Mouse (Mus musculus) adrenal gland, adult 8-10 months (tissue): Measurements from ENCODE around the gene Frmd3. TPM values are rescaled to one million over a fixed set of nuclear protein-coding genes. Genes with fewer than 3 reads are reported as not detected.
"Not testable (repeated sequence)": the region's sequence is repeated elsewhere in the genome, so short reads cannot be mapped to it uniquely, and the experiment has no call there.

ENCODE experiments used
- DNase-seq: peaks from one replicate; pipeline ENCODE4 v3.0.0; 2022
- total RNA-seq, 4 experiments: library from RNA; stranded (reverse); gene quantifications; 2 replicates each; pipeline ENCODE4 v1.2.4; 2022

Gene Frmd3
- total RNA-seq: under 1 TPM; 0.31 to 0.52 (median 0.39) TPM

DNA sequence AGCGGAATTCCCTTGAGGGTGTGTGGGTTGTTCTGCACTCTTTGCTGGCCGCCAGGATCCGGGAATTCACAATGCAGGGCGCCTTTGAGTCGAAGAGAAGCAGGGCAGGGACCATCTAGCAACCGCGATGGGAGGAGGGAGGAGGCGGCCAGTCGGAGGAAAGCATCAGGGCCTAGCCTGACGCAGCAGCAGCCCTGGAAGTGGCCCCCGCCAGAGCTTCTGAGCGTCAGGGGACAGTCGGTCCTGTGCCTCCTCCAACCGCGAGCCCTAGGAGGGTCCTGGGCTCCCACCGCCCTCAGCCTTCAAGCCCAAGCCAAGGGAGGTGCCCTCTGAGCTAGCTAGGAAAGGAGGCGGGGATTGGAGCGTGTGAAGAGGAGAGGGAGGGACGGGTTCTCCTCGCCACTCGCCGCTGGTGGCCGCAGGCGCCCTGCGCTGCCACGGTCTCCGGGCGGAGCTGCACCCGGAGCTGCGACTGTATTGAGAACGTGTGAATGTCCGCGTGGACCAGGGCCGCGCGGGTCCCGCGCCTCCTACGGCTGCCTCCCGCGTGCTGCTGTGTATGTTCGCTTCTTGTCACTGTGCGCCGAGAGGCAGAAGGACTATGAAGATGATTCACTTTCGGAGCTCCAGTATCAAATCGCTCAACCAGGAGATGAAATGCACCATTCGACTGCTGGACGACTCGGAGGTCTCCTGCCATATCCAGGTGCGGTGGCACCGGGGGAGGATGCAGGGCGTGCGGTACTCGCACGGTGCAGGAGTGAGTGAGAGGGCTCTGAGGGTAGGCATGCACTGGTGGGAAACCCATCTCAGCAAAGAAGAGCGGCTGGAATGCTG lies at the start of gene Frmd3:
Frmd3 (plus strand) TSS at position 232 of the 837 bp plus-strand sequence.
- DNase-seq: peak; percentile 3

DNA sequence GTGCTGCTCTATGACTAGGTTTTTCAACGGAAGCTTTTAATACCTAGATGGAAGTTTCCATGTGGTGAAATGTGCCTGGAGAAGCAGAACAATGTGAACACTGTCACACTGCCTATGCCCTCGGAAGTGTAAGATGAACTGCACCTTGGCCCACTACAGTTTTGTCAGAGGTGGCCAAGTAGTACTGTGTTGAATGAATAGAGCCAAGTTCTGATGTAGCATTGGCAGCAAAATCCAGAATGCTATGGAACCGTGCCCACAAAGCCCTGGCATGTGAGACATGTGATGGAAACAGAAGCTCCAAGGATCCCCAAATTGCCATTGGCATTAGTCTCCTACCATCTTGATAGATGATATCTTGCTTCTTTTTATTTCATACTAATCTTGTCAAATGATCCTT lies 32.8 kb upstream of the Frmd3 start:
- DNase-seq: no peak

DNA sequence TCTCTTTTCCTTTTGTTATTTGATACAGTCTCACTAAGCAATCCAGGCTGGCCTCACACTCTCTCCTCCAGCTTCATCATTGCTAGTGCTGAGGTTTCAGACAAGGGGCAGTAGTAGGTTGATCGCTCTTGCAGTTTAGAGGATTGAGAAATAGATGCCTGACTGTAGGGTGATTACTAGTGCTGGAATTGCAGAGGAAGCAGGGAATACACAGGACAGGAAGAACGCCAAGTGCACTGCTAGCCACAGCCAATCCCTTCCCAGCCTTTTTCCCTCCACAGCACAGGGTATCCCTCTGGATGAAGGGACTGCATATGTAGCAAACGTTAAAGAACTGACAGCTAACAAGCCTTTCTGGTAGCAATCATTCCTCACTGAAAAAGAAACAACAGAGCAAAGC lies 965 bp upstream of the Frmd3 start:
- DNase-seq: no peak

DNA sequence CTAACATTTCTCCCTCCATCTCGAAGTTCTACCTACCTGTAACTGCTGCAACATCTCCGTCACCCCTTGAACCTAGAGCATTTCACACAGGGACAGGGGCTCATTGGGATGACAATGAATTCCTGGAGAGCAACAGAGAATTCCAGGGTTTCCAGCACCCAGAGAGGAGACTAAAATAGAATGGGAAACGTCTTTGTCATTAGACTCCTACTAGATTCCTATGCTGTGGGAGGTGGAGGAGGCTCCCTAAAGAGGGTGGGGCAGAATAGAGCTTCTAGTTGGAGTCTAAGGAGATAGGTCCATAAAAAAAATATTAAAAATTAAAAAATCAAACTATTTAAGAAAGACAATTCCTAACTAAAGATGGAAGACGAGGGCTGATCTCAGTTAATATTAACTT lies 542 bp upstream of the Frmd3 start:
- DNase-seq: no peak

DNA sequence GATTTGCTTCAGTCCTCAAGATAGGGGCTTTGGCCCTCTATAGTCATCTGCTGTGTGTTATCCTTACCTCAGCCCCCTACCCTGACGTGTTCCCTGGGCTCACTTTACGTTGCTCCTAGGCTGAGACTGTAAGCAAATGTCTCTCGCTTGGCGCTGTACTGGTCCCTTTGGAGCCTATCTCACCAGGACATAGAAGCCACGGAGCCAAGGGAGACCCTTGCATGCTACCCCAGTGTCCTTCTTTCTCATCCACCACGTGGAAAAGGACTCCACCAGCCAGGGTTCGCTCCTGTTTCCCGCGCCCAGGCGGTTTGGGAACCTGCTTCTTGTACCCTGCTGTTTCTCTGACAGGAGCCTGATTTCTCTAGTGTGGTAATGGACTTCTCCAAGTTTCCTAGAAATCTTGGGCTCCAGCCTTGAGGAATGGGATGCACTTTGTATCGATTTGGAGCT lies 832 bp downstream of the Frmd3 start:
- DNase-seq: no peak

DNA sequence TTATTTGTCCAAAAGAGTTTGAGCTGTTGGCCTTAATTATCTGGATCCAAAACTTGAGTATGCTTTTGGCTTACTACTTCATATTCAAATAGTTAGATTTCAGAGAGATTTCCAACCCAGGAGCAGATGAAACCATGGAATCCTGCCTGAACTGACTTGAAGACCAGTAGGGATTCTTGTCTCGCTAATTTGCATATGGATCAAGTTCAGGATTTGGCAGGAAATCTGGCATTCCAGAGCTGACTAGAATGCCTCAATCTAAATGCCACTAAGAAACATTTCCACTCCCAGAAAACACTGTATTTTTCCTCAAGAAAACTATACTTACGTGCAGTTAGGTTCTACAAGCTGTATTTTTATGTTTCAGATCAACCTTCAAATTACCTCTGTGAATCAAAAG lies 6.8 kb downstream of the Frmd3 start:
- DNase-seq: no peak

DNA sequence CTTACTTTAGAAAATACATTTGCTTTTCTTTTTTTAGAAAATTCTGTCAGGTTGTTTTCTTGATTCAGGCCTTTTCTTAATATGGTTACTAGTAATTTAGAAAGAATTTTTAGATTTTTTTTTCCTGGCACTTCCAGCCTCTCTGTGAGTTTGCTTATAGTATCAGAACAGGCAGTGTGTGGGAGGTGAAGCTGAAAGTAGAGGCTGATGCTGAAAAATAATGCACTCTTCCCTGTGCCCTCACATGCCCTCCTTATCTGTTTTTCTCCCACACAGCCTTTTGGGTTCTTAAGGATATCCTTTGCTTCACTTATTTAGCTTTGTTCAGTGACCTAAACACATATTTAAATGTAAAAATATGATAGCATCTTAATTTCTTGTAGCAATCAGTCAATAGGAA lies 30.0 kb downstream of the Frmd3 start:
- DNase-seq: no peak

DNA sequence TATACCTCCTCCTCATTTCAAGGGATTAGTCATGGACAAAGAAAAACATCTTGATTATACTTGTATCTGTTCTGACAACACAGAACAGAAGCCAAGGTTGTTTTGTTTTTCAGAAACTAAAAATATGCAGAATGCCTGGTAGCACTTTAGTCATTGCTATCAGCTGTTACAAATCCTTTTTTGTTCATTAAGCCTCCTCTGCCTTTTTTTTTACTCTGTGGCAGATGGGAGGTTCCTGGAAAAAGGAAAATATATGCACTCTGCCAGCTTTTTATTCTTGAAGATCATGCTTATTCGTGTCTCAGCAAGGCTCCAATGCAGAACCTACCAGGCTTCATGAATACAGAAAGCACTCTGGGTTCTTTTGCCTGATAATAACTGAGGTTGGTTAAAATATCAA lies 38.5 kb downstream of the Frmd3 start:
- no peak for DNase-seq

DNA sequence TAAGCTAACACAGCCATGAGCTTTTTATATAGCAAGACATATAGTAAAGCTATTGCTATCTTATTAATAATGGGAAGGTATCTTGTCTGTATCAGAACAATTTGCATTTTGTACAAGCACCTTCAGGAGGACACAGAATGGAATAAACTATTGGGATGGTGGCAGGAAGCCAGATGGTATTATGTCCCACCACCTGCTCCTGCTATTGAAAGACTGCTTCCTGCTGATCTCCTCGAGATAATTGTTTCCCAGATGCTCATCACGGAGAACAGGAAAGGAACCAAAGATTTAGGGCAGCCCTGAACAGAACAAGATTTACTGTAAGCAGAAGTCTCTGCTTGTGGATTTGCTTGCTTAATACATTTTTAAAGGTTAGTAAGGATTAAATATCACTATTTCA lies 63.5 kb downstream of the Frmd3 start:
- DNase-seq: no peak

DNA sequence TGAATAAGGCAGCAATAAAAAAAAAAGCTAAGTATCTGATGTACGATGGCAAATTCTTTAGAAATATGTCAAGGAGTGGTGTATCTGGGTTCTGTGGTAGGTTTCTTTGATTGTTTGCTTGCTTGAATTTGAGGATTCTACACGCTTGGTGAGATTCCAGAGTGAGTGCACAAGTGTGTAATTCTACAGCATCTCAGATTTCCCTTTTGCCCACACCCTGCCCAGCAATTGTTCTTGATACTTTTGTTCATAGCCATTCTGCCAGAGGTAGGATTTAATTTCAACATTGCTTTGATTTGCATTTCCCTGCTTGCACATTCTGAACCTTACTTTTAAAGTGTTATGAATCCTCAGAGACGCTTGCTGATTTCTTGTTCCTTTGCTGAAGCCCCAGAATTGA lies 97.6 kb downstream of the Frmd3 start:
- DNase-seq: no peak

DNA sequence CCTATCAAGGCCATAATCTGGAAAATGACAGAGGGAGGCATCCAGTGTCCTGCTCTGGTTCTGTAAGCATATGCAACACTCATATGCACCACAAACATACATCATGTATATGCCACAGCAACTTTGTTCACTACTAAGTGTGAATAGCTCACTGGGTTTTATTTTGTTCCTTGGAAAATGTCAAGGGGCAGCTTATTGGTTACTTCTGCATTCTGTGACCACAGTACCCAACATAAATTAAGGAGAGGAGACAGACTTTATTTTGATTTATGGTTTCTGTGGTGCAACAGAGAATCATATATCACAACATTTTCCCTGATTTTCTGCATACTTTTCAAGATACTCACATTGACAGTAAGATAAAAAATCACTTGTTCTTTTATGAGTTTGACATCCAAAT lies 178.3 kb downstream of the Frmd3 start:
- DNase-seq: no peak

DNA sequence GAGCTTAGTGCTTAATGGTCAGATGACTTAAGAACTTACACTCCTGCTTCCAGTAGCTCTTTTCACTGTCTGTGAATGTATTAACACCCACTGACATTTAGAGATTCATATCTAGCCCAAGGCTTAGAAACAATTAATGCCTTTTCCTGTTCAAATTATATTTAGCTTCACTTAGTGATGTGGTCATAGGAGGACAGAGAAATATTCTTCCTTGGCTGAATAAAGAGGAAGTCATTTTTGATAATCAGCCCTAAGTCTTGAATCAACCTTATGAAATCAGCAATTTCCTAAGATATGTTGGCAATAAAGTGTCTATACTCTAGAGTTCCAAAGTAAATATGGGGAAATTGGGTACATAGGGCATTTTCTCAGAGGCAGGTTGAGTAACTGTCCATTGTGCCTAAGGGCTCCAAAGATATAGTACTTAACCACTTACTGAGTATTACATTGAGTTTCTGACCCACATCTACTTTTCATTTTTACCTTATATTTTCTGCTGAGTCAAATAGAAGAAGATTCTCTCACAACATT lies 188.1 kb downstream of the Frmd3 start:
- DNase-seq: no peak

DNA sequence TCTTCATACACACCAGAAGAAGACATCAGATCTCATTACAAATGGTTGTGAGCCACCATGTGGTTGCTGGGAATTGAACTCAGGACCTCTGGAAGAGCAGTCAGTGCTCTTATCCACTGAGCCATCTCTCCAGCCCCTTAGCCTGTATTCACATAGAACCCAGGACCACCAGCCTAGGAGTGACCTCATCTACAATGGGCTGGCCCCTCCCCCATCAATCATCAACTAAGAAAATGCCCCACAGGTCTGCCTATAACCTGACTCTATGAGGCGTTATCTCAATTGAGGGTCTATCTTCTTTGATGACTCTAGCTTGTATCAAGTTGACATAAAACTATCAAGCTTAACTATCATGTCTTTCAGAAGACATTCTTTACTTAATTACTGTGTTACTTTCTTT lies 208.5 kb downstream of the Frmd3 start:
- DNase-seq: not testable (repeated sequence)

DNA sequence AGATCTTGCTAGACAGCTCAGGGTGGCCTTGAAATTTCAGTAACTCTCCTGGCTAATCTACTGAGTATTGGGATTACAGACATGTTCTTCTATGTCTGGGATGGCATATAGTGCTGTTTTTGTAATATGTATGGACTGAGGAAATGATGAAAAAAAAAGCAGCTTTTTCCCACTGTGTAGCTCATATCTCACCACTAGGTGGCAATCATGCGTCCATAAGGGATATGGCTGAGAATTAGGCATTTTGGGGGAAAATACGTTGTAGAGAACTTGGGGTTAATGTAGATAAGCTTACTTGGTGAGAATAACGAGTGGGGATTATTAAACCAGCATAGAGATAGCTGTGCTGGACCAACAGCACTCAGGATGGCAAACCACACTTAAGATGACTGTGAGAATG lies 209.1 kb downstream of the Frmd3 start:
- DNase-seq: no peak

DNA sequence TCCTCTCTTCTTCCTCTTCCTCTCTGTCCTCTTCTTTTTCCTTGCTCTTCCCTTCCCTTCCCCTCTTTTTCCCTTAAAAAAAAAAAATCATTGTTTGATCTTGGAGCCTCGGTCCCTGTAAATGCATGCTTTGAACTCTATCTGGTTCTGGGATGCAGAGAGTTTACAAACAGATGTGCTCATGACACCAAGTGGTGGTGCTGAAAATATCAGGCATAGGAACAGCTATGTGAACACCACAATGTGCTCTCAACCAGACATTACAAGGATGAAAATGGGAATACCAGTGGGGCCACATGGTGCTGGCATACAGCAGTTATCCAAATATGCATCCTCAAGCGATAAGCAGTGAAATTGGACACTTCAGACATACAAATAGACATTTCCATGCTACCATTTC lies 211.0 kb downstream of the Frmd3 start:
- DNase-seq: no peak

DNA sequence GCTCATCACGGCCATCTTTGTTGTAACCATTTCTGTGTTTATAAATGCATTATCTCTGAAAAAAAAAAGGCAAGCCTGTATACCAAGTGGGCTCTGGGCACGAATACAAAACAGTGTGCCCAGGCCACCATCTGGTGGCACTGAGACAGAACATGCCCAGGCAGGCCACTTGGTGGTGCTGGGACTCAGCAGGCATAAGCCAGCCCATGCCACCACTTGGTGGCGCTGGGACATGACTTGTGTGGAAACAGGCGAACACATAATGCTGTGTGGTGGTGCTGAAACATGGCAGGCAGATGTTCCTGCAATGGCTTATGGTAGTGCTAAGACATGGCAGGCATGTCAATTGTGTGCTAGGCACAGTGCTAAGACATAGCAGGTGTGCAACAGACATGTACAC lies 217.8 kb downstream of the Frmd3 start:
- no peak for DNase-seq

DNA sequence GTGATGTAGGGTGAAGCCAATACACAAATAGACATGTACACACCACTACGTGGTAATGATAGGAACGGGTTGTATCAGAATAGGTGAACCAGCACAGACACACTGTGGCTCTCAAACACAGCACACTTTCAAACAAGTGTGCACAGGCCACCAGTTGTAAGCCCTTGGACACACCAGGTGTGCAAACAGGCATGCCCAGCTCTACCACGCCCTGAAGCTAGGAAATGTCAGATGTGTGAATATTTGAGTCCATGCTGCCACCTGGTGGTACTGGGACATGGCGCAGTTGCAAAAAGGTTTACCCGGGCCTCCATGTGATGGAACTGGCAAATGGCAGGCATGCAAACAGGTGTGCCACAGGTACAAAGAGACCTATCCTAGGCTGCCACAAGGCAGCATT lies 218.2 kb downstream of the Frmd3 start:
- peak; percentile 12 for DNase-seq

DNA sequence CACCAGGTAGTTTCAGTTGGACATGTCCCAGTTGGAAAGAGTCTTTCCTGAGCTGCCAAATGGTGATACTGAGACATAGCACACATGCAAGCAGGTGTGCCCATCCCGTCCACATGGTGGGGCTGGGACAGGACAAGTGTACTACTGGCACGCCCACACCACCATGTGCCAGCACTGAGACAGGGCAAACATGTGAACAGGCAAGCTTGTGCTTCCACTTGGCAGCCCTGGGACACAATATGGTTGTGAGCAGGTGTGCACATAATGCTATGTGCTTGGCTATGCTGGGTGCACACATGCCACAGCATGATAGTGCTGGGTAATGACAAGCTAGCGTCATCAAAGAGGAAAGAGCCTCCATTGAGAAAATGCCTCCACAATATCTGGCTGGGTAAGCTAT lies 220.3 kb downstream of the Frmd3 start:
- DNase-seq: no peak

DNA sequence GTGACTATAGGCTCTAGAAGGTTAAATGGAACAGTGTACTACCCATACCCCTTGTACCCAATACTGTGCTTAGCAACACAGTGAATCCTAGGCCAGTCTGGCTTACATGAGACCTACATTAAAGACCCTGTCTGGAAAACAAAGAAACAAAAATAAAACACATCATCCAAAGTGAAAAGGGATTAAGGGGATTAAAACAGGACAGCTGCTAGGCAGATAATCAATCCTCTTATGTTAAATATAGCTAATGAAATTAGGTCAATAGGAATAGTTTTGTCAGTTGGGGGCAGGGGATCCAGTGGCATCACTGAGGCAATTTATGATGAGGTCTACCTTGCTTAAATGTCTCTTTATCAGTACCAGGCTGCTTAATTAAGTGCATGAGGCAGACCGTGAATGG lies 228.9 kb downstream of the Frmd3 start, which contains the start of gene Kdm4c:
Kdm4c (plus strand) TSS at position 322 of the 400 bp plus-strand sequence.
- DNase-seq: no peak

Other genes with a start within 250 kb of the Frmd3 start
- gene Rasef, start 222.4 kb upstream of the Frmd3 start, total RNA-seq: under 1 TPM in 2 of 4 experiments, not detected in 2; 0.03 to 0.09 TPM
- gene Gm11758, start 137.2 kb upstream of the Frmd3 start, total RNA-seq: not detected
- not detected for gene Gm11757, start 122.3 kb upstream of the Frmd3 start, total RNA-seq
- not detected for gene Gm13871, start 107.5 kb upstream of the Frmd3 start, total RNA-seq
- gene Gm11756, start 92.7 kb upstream of the Frmd3 start, total RNA-seq: not detected
- not detected for gene 2310002L09Rik, start 62.6 kb upstream of the Frmd3 start, total RNA-seq
- gene Kdm4c, start 229.1 kb downstream of the Frmd3 start, total RNA-seq: 10 to 100 TPM; 22.3 to 27.6 (median 24.9) TPM